Mouse (Mus musculus) induced T-regulatory cell, adult 2 months (primary cell): ENCODE results near the gene Ube3b.

ENCODE experiments used
- DNase-seq: peaks from one replicate; pipeline ENCODE4 v3.0.0-alpha.2; 2012; ENCODE audit warnings: low read depth

The Ube3b gene

GRCm38 (mm10) chr5:114380209-114381012 lies at the start of gene Ube3b, which contains the start of gene Kctd10:
Ube3b (plus strand) TSS chr5:114380607.
Kctd10 (minus strand) TSS chr5:114380508.
- DNase-seq = peak; percentile 97

DNA sequence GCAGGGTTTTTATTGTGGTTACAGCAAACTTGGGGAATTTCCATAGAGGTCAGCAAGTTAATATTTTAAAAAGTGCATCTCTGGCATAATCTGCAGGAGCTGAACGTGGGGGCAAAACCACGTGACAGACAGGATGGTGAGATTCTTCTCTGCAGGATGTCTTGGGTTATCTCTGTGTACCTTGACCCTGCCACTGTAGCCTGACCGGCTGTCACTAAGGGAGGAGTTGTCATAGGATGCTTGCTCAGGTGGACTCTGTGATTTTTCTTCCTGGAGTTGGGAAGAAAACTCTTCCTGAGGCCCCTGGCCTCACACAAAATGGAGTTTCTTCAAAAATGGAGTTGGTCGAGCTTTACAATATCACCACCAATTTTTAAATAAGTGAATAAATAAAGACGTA lies 37.4 kb upstream of the Ube3b start:
- DNase-seq = no peak

DNA sequence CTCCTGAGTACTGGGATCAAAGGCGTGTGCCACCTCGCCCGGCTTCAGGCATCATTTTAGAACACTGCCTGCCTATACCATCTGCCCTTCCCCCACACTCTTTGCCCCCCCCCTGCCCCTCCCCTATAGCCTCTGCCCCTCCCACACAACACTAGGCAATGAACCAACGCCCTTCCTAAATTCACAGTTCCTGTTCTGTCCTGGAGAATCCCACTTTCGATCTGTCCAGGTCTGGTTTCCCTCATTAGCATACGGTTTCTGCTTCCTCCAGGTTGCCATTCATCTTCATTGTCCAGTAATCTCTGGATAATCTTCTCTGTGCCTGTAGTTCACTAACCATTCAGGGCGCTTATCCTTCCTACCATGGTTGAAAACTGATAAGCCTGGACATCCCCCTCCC lies 36.8 kb upstream of the Ube3b start:
- DNase-seq = no peak

- peak; percentile 67 for DNase-seq
Observed at GRCm38 (mm10) chr5:114345538-114345937, 34.9 kb upstream of the Ube3b start.

GRCm38 (mm10) chr5:114347005-114347404 lies 33.4 kb upstream of the Ube3b start:
- DNase-seq = no peak

DNA sequence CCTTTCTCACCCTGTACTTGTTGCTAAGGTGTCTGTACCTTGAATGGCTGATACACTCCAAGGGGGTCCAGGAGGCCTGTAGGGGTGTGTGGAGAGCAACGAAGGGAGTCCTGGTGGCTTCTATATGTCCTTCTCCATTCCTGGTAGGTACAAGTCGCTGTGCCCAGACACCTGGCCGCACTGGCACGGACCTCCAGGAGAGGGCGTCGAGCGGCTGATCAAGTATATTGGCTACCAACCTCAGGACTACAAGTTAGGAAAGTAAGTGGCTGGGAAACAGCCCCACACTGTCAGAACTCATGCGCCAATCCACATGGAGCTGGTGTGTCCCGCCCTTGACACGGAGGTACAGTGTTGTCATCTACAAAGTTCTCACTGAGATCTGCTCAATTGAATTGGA lies 28.9 kb upstream of the Ube3b start:
- no peak for DNase-seq

GRCm38 (mm10) chr5:114356250-114356935 lies 24.0 kb upstream of the Ube3b start:
- peak; percentile 75 for DNase-seq

DNA sequence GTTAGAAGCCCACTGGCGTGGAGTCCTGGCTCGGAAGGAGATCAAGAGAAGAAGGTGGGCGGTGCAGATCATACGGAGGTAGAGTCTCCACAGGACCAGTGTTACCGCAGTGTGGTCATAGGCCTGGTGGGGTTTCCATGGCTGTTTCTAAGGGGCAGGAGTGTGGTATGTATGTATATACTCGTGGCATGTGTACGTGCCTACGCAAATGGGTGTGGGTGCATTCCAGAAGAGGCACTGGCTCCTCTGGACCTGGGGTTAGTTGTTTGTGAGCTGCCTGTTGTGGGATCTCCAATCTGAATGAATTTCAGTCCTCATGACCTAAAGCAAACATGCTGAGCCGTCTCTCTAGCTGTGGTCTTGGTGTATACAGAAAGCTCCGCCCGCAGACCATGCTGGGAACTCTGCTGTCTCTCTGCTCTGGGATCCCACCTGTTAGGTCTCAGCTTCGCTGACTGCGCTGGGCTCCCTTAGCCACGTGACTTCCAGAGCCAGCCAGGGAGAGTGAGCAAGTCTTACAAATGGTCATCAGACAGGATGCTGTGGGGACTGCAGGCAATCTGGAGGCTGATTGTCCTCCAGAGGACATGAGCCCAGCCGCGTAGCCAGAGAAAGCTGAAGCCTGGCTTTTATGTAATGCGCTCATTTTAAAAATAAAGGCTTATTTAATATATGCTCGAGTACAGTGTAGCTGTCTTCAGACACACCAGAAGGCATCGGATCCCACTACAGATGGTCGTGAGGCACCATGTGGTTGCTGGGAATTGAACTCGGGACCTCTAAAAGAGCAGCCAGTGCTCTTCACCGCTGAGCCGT lies 23.3 kb upstream of the Ube3b start:
- no peak for DNase-seq

- DNase-seq = no peak
Observed at GRCm38 (mm10) chr5:114358833-114359232, 21.6 kb upstream of the Ube3b start.

GRCm38 (mm10) chr5:114359586-114359985 lies 20.8 kb upstream of the Ube3b start:
- no peak for DNase-seq

- no peak for DNase-seq
Observed at GRCm38 (mm10) chr5:114360968-114361367, 19.4 kb upstream of the Ube3b start.

GRCm38 (mm10) chr5:114365043-114365752 lies 15.2 kb upstream of the Ube3b start:
- no peak for DNase-seq

- no peak for DNase-seq
Observed at GRCm38 (mm10) chr5:114368121-114368520, 12.3 kb upstream of the Ube3b start.

- no peak for DNase-seq
Observed at GRCm38 (mm10) chr5:114368803-114369496, 11.5 kb upstream of the Ube3b start.

DNA sequence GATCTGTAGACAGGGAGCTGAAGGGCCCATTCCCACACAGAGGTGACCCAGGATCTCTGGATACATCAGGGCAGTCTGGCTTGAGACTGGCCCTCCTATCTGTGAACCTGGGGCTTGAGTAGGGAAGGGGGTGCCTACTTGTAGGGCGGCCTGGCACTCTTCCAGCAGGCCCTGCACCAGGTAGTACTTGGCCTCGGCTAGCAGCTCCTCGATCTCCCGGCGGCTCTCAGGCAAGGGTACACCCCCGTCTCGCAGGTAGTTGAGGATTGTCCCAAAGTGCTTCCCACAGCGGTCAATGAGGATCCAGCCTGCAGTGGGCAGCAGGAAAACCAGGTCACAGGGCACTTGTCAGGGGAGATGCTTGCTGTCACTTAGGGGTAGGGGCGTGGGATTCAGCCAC lies 10.5 kb upstream of the Ube3b start:
- no peak for DNase-seq

DNA sequence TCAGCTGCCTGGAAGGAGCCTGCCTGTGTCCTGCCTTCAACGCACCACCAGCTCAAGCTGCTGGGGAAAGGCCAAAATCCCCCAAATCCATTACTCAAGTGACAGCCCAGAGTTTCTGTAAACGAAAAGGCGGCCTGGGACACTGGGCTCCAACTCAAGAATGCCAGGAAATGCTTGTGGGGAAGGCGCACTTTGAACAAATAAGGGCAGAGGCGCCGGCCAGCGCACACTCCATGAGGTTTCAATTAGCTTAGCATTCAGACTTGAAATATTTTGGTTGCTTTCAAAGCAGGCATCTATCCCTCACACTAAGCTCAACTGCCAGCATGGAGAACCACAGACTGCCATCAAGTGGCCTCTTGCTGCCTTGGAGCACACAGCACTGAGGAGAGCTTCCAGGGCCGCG lies 10.0 kb upstream of the Ube3b start:
- DNase-seq = no peak

- DNase-seq = no peak
Observed at GRCm38 (mm10) chr5:114371331-114371730, 9.1 kb upstream of the Ube3b start.

DNA sequence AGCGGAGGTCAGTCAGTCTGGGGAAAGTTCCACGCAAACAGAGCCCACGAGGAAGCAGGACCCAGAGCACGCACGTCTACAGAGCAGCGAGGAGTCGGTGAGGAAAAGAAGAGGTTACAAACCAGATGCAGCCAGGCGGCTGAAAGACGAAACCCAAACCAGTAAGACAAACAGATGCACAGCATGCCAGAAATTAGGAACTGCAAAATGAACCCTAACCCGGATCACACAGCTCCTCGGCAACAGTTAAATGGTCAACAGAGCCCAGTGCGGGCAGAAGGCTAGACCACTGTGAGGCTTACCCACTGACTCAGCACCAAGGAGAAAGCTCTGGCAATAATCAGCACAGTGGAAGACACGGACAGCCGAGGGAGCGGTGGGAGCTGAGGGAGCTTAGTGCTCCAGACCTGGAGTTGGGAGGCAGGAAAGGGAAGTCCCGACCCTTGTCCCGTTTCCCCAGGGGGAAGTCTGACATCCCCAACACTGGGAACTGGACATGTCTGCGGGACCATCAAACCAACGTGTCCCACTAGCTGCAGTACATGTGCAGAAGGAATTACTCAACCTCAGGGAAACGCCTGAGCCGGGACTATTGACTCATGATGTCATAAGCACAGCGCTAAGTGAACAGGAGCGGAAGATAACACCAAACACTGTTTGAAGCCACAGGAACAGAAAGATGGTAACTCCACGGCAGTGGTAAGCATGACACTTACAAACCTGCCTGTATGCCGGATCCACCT lies 8.5 kb upstream of the Ube3b start:
- no peak for DNase-seq

GRCm38 (mm10) chr5:114372565-114372964 lies 7.8 kb upstream of the Ube3b start:
- no peak for DNase-seq

GRCm38 (mm10) chr5:114373174-114373573 lies 7.2 kb upstream of the Ube3b start:
- DNase-seq = no peak

DNA sequence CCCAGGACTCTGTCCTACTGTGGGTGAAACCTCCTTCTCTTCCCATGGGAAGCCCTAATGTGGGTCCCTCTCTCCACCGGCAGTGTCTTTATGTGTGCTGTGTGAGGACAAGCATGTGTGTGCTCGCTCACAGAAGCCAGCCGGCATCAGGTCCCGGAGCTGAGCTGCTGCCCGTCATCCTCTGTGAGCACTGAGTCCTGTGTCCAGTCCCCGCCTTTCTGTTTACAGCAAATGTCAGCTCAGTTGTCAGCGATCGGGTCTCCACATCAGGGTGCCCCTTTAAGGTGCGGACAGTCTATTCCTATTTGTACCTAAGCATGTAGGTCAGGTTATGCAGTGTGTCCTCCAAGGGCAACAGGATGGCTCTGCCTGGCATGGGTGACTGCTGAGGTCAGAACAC lies 6.8 kb upstream of the Ube3b start:
- no peak for DNase-seq
